Mouse (Mus musculus) embryonic facial prominence, embryonic 11.5 days (tissue): ENCODE data around the gene Rsph3a. TPM values are rescaled to one million over a fixed set of nuclear protein-coding genes. Genes with fewer than 3 reads are reported as not detected.
"Not testable (repeated sequence)": the region's sequence is repeated elsewhere in the genome, so short reads cannot be mapped to it uniquely, and the experiment has no call there.

Experiments used
- ATAC-seq: fragments of 200-750 bp; cut with Nextera tagmentation; replicated peaks from 2 replicates; pipeline ENCODE4 v1.8.0; 2017; ENCODE audit warnings: low read depth; ENCODE audit not compliant: insufficient number of reproducible peaks, low FRiP score, low TSS enrichment
- DNase-seq: peaks from one replicate; pipeline ENCODE4 v3.0.0-alpha.2; 2015; ENCODE audit warnings: low spot score
- H3K27ac ChIP-seq: fragments of 300-500 bp; sonication (generic); replicated peaks from 2 replicates; pipeline ENCODE4 v1.5.1; 2014; ENCODE audit warnings: mild to moderate bottlenecking, low read depth, low read length, control low read depth
- H3K27me3 ChIP-seq: fragments of 300-500 bp; sonication (generic); 2 replicates; pipeline ENCODE4 v1.6.1; 2014; ENCODE audit warnings: mild to moderate bottlenecking, low read length, moderate library complexity, mixed read lengths; ENCODE audit not compliant: control insufficient read depth, insufficient read depth
- H3K36me3 ChIP-seq: fragments of 300-500 bp; sonication (generic); replicated peaks from 2 replicates; pipeline ENCODE4 v1.6.1; 2014; ENCODE audit warnings: low read depth, mild to moderate bottlenecking, low read length, moderate library complexity, mixed read lengths; ENCODE audit not compliant: control insufficient read depth, insufficient read depth
- H3K4me1 ChIP-seq: fragments of 300-500 bp; sonication (generic); 2 replicates; pipeline ENCODE4 v1.6.1; 2014; ENCODE audit warnings: low read length, mixed read lengths; ENCODE audit not compliant: control insufficient read depth, insufficient read depth
- H3K4me2 ChIP-seq: fragments of 300-500 bp; sonication (generic); 2 replicates; pipeline ENCODE4 v1.6.1; 2014; ENCODE audit warnings: low read depth, mild to moderate bottlenecking, control low read depth, low read length, moderate library complexity
- H3K4me3 ChIP-seq: fragments of 300-500 bp; sonication (generic); 2 replicates; pipeline ENCODE4 v1.5.1; 2014; ENCODE audit warnings: low read depth, low read length, control low read depth
- H3K9ac ChIP-seq: fragments of 300-500 bp; sonication (generic); replicated peaks from 2 replicates; pipeline ENCODE4 v1.6.1; 2014; ENCODE audit warnings: mild to moderate bottlenecking, control low read depth, low read length
- H3K9me3 ChIP-seq: fragments of 300-500 bp; sonication (generic); replicated peaks from 2 replicates; pipeline ENCODE4 v1.6.1; 2016; ENCODE audit warnings: mild to moderate bottlenecking, low read length, inconsistent platforms, mixed read lengths; ENCODE audit not compliant: control insufficient read depth
- WGBS: fragments of 180-500 bp; shearing (Covaris S2); extraction: QIAGEN DNeasy Blood & Tissue Kit; methylation state at CpG from one replicate; pipeline ENCODE4 v1.1.7; 2014; 5-methylcytosine and 5-hydroxymethylcytosine counted together
- polyA plus RNA-seq: library from polyadenylated mRNA; unstranded; fragments of >200 nt; fragmentation: Nextera tagmentation; extraction: Ambion mirVana; gene quantifications from 2 replicates; pipeline ENCODE4 v1.2.1, GENCODE M21; 2014

The Rsph3a gene
- polyA plus RNA-seq, 1 experiment from 2014 or later: 46.0 TPM

GRCm38 (mm10) chr17:8027475-8028168 lies 82.2 kb downstream of the Rsph3a start:
- H3K4me3 ChIP-seq, H3K27ac ChIP-seq, H3K27me3 ChIP-seq, DNase-seq, H3K4me2 ChIP-seq, H3K36me3 ChIP-seq, H3K9ac ChIP-seq, H3K4me1 ChIP-seq, H3K9me3 ChIP-seq: not testable (repeated sequence)
- peak; percentile 57; the same call in 1 of the 2 replicates for ATAC-seq
- WGBS: no CpG with 5 or more reads among the region's 12 CpGs

Other genes with a start within 250 kb of the Rsph3a start
- gene Fndc1, start 118.3 kb upstream of the Rsph3a start, polyA plus RNA-seq: 2.5 and 3.0 TPM in 2 replicates
- 0.42 and 0.65 TPM in 2 replicates for gene Tagap, start 19.6 kb upstream of the Rsph3a start, polyA plus RNA-seq
- gene Gm49673, start 202.2 kb downstream of the Rsph3a start, polyA plus RNA-seq: 0.25 and 0.57 TPM in 2 replicates
- gene Rnaset2a, start 202.5 kb downstream of the Rsph3a start, polyA plus RNA-seq: 16.4 and 18.0 TPM in 2 replicates
- 58.8 and 65.7 TPM in 2 replicates for gene Fgfr1op, start 219.9 kb downstream of the Rsph3a start, polyA plus RNA-seq